Comparison of ENCODE assay signal across 8 mouse cellular contexts in genomic region chr12:28675925-28676209, GRCm38 (mm10). TPM values are rescaled to one million over a fixed set of nuclear protein-coding genes. Genes with fewer than 3 reads are reported as not detected.
DNase-seq lines count a peak whose midpoint lies in the region; ATAC-seq and TF ChIP-seq lines count a peak whose summit lies in the region.

No protein-coding gene starts in this region.

- peak overlapping the region; percentile 62; the same call in 1 of the 2 replicates for H3K9ac ChIP-seq in kidney, postnatal 0 days (ENCODE audit: low read depth, low read length)
- H3K9ac ChIP-seq in embryonic facial prominence, embryonic 12.5 days, result peak overlapping the region; percentile 65
- H3K9ac ChIP-seq in intestine, embryonic 14.5 days (ENCODE audit: low read length), result peak overlapping the region; percentile 53

- peak overlapping the region; percentile 66 for H3K4me2 ChIP-seq in kidney, postnatal 0 days (ENCODE audit: low read length)
- H3K4me2 ChIP-seq in embryonic facial prominence, embryonic 12.5 days (replicated peaks), result peak overlapping the region; percentile 60
- peak overlapping the region; percentile 62 for H3K4me2 ChIP-seq in intestine, embryonic 14.5 days (ENCODE audit: low read length)

- DNase-seq in kidney, postnatal 0 days (ENCODE audit: low spot score), result peak; percentile 30
- DNase-seq in kidney, adult 8-10 months, result no peak
- no peak for DNase-seq in intestine, embryonic 14.5 days (ENCODE audit: low spot score)
- peak; percentile 22 for DNase-seq in neural tube, embryonic 10.5 days (ENCODE audit: extremely low spot score, low spot score)
- DNase-seq in thymus, postnatal 10 days (ENCODE audit: low spot score in 2 of 2), result no peak
- DNase-seq in adrenal gland, postnatal 4 days (ENCODE audit: low spot score in 2 of 2), result no peak
- no peak for DNase-seq in spleen, postnatal 14 days (ENCODE audit: low spot score in 2 of 2)

- no peaks in the 10 kb centered on the region for H3K27me3 ChIP-seq in kidney, postnatal 0 days (ENCODE audit: insufficient read depth, low read length)
- H3K27me3 ChIP-seq in embryonic facial prominence, embryonic 12.5 days, result no peaks in the 10 kb centered on the region
- H3K27me3 ChIP-seq in intestine, embryonic 14.5 days (replicated peaks; ENCODE audit: control insufficient read depth, insufficient read depth, low read length), result no peaks in the 10 kb centered on the region

- H3K4me3 ChIP-seq in kidney, postnatal 0 days (replicated peaks; ENCODE audit: low read depth, low read length), result peak overlapping the region; percentile 64
- H3K4me3 ChIP-seq in embryonic facial prominence, embryonic 12.5 days, result peak overlapping the region; percentile 52
- H3K4me3 ChIP-seq in intestine, embryonic 14.5 days (ENCODE audit: low read depth, low read length), result peak overlapping the region; percentile 39

- H3K9me3 ChIP-seq in kidney, postnatal 0 days (replicated peaks; ENCODE audit: low read length), result no peaks in the 10 kb centered on the region
- H3K9me3 ChIP-seq in embryonic facial prominence, embryonic 12.5 days, result no peaks in the 10 kb centered on the region
- H3K9me3 ChIP-seq in intestine, embryonic 14.5 days (ENCODE audit: control insufficient read depth, low read length), result no peaks in the 10 kb centered on the region

- H3K27ac ChIP-seq in kidney, postnatal 0 days, result peak overlapping the region; percentile 93
- peak overlapping the region; percentile 95 for H3K27ac ChIP-seq in embryonic facial prominence, embryonic 12.5 days
- peak overlapping the region; percentile 88 for H3K27ac ChIP-seq in intestine, embryonic 14.5 days (ENCODE audit: low read depth)

- peaks cover 8% of the 10 kb centered on the region for H3K4me1 ChIP-seq in kidney, postnatal 0 days (replicated peaks; ENCODE audit: insufficient read depth, low read length)
- H3K4me1 ChIP-seq in embryonic facial prominence, embryonic 12.5 days, result 0 out of 2 replicates have a peak, but pooled peaks cover 9% of the 10 kb centered on the region
- peaks cover 6% of the 10 kb centered on the region; the same call in 1 of the 2 replicates for H3K4me1 ChIP-seq in intestine, embryonic 14.5 days (replicated peaks; ENCODE audit: control insufficient read depth, insufficient read depth, low read length)

- no peak for ATAC-seq in kidney, postnatal 0 days (replicated peaks; ENCODE audit: low FRiP score, low read depth)
- 0 out of 2 replicates have a peak, but pooled peaks have one; percentile 31 for ATAC-seq in embryonic facial prominence, embryonic 12.5 days (ENCODE audit: insufficient number of reproducible peaks, insufficient read depth, low FRiP score, low TSS enrichment)
- no peak for ATAC-seq in intestine, embryonic 14.5 days (replicated peaks; ENCODE audit: low FRiP score, low TSS enrichment, low read depth)

- H3K36me3 ChIP-seq in kidney, postnatal 0 days (ENCODE audit: insufficient read depth, low read length), result peaks cover 8% of the 10 kb centered on the region; the same call in 1 of the 2 replicates
- peaks cover 18% of the 10 kb centered on the region; the same call in 1 of the 2 replicates for H3K36me3 ChIP-seq in embryonic facial prominence, embryonic 12.5 days
- H3K36me3 ChIP-seq in intestine, embryonic 14.5 days (ENCODE audit: control insufficient read depth, insufficient read depth, low read length), result peaks cover 21% of the 10 kb centered on the region; the same call in 1 of the 2 replicates

- no peak for TF ChIP-seq CTCF in kidney, postnatal 0 days (IDR thresholded peaks at IDR 0.05; ENCODE audit: low read depth)

- 57% methylated on average over 5 of the region's 5 CpGs for WGBS in kidney, postnatal 0 days
- 64% methylated on average over 5 of the region's 5 CpGs for WGBS in embryonic facial prominence, embryonic 12.5 days
- 67% methylated on average over 5 of the region's 5 CpGs for WGBS in intestine, embryonic 14.5 days

RNA-seq across cellular contexts. Expression of gene Adi1, which starts 0.8 kb away (rescaled TPM):
- polyA plus RNA-seq in kidney, postnatal 0 days (2015; fragmentation: Nextera tagmentation; extraction: Ambion mirVana), result 91.7 and 98.1 TPM in 2 replicates
- 62.6 and 66.1 TPM in 2 replicates for polyA plus RNA-seq in embryonic facial prominence, embryonic 12.5 days (2016; fragmentation: Nextera tagmentation; extraction: Ambion mirVana)
- polyA plus RNA-seq in intestine, embryonic 14.5 days (2014; fragmentation: Nextera tagmentation; extraction: Ambion mirVana), result 76.4 and 78.7 TPM in 2 replicates
- total RNA-seq in adrenal gland, postnatal 4 days (2021), result 10 to 100 TPM; 60.0 to 68.9 TPM

RNA-seq across cellular contexts. Expression of gene Rnaseh1, which starts 26.5 kb away (rescaled TPM):
- polyA plus RNA-seq in kidney, postnatal 0 days (2015; fragmentation: Nextera tagmentation; extraction: Ambion mirVana), result 23.7 and 24.8 TPM in 2 replicates
- polyA plus RNA-seq in embryonic facial prominence, embryonic 12.5 days (2016; fragmentation: Nextera tagmentation; extraction: Ambion mirVana), result 30.3 and 30.7 TPM in 2 replicates
- polyA plus RNA-seq in intestine, embryonic 14.5 days (2014; fragmentation: Nextera tagmentation; extraction: Ambion mirVana), result 29.2 and 30.0 TPM in 2 replicates
- total RNA-seq in adrenal gland, postnatal 4 days (2021), result 10 to 100 TPM; 17.4 to 19.1 TPM

RNA-seq across cellular contexts. Expression of gene Rps7, which starts 40.1 kb away (rescaled TPM):
- 949 and 1,081 TPM in 2 replicates for polyA plus RNA-seq in kidney, postnatal 0 days (2015; fragmentation: Nextera tagmentation; extraction: Ambion mirVana)
- polyA plus RNA-seq in embryonic facial prominence, embryonic 12.5 days (2016; fragmentation: Nextera tagmentation; extraction: Ambion mirVana), result 708 and 761 TPM in 2 replicates
- polyA plus RNA-seq in intestine, embryonic 14.5 days (2014; fragmentation: Nextera tagmentation; extraction: Ambion mirVana), result 988 and 1,086 TPM in 2 replicates
- 100 to 1,000 TPM; 657 to 756 TPM for total RNA-seq in adrenal gland, postnatal 4 days (2021)

RNA-seq across cellular contexts. Expression of gene Colec11, which starts 52.7 kb away (rescaled TPM):
- polyA plus RNA-seq in kidney, postnatal 0 days (2015; fragmentation: Nextera tagmentation; extraction: Ambion mirVana), result 2.2 TPM in 2 replicates
- polyA plus RNA-seq in embryonic facial prominence, embryonic 12.5 days (2016; fragmentation: Nextera tagmentation; extraction: Ambion mirVana), result 0.37 TPM in 1 of 2 replicates, not detected in the other
- polyA plus RNA-seq in intestine, embryonic 14.5 days (2014; fragmentation: Nextera tagmentation; extraction: Ambion mirVana), result 1.1 and 1.2 TPM in 2 replicates
- 1 to 10 TPM; 4.8 to 9.4 TPM for total RNA-seq in adrenal gland, postnatal 4 days (2021)

Comparison
In these comparisons a context has a peak if more than half of its experiments do, and no peak if none do; other contexts are left out.
1. DNase-seq: peak in kidney, postnatal 0 days (single experiment) and neural tube, embryonic 10.5 days (single experiment); none in kidney, adult 8-10 months (0 of 2), intestine, embryonic 14.5 days (single experiment), thymus, postnatal 10 days (0 of 2), adrenal gland, postnatal 4 days (0 of 2) and spleen, postnatal 14 days (0 of 2).
2. Peak in every context shown above with its lines, with median percentiles within 50 percentile points of each other: H3K27ac ChIP-seq, H3K4me2 ChIP-seq, H3K4me3 ChIP-seq and H3K9ac ChIP-seq.